Mouse (Mus musculus): ENCODE measurements around the gene Wfikkn1. TPM values are rescaled to one million over a fixed set of nuclear protein-coding genes. Genes with fewer than 3 reads are reported as not detected.

Gene Wfikkn1
- total RNA-seq, 2 experiments from 2014 or later = 0.63 to 1.4 TPM

- DNase-seq (ENCODE audit: extremely low spot score in 1 of 2, low spot score in 2 of 2) = no peak
- intact Hi-C loops (cut with DNase I) = no loop called here
Measured at GRCm38 (mm10) chr17:25830806-25831431, 49.7 kb downstream of the Wfikkn1 start.

GRCm38 (mm10) chr17:25830200-25830753 is 50.4 kb downstream of the Wfikkn1 start:
- DNase-seq (ENCODE audit: extremely low spot score in 1 of 2, low spot score in 2 of 2) = no peak
- intact Hi-C loops (cut with DNase I) = no loop called here

- DNase-seq (ENCODE audit: extremely low spot score in 1 of 2, low spot score in 2 of 2) = peak in 1 of 2 experiments; percentile 26
- intact Hi-C loops (cut with DNase I) = no loop called here
Measured at GRCm38 (mm10) chr17:25829558-25830017, 51.1 kb downstream of the Wfikkn1 start.

GRCm38 (mm10) chr17:25828712-25829557 is 51.7 kb downstream of the Wfikkn1 start, which contains the start of gene Jmjd8:
Gene Jmjd8, plus strand, starts transcription at chr17:25828867.
- peak; percentile 78 to 87 for DNase-seq (ENCODE audit: extremely low spot score in 1 of 2, low spot score in 2 of 2)
- intact Hi-C loops (cut with DNase I) = no loop called here

GRCm38 (mm10) chr17:25828223-25828594 is 52.4 kb downstream of the Wfikkn1 start:
- peak in 1 of 2 experiments; percentile 45 for DNase-seq (ENCODE audit: extremely low spot score in 1 of 2, low spot score in 2 of 2)
- intact Hi-C loops (cut with DNase I) = no loop called here

Small RNAs within 50 kb of the gene (microRNA-seq; reads per million reads assigned to microRNA genes)
- gene Mir3082 = 2.9 reads per million, percentile 2 among the genes with 10 or more reads in this experiment

Other genes starting within 250 kb of the Wfikkn1 start
- gene Gng13, start 163.7 kb downstream of the Wfikkn1 start, total RNA-seq (2021) = 10 to 100 TPM; 86.1 to 88.9 TPM
- gene Chtf18, start 153.4 kb downstream of the Wfikkn1 start, total RNA-seq (2021) = 1 to 10 TPM; 3.0 to 4.8 TPM
- gene Rpusd1, start 153.2 kb downstream of the Wfikkn1 start, total RNA-seq (2021) = 10 to 100 TPM; 31.9 to 32.4 TPM
- gene Mslnl, start 144.8 kb downstream of the Wfikkn1 start, total RNA-seq (2021) = not detected
- gene Msln, start 126.5 kb downstream of the Wfikkn1 start, total RNA-seq (2021) = 1 to 10 TPM; 4.0 to 5.4 TPM
- 10 to 100 TPM; 26.2 to 26.3 TPM for gene Narfl, start 107.1 kb downstream of the Wfikkn1 start, total RNA-seq (2021)
- 100 to 1,000 TPM; 132 to 133 TPM for gene Haghl, start 95.2 kb downstream of the Wfikkn1 start, total RNA-seq (2021)
- under 1 TPM in 1 of 2 experiments, not detected in 1; 0.16 TPM for gene Ccdc78, start 94.3 kb downstream of the Wfikkn1 start, total RNA-seq (2021)
- gene Fam173a, start 88.0 kb downstream of the Wfikkn1 start, total RNA-seq (2021) = 10 to 100 TPM; 74.3 to 74.9 TPM
- gene AC134908.4, start 85.2 kb downstream of the Wfikkn1 start, total RNA-seq (2021) = 1 to 10 TPM; 1.7 to 2.3 TPM
- gene Metrn, start 83.7 kb downstream of the Wfikkn1 start, total RNA-seq (2021) = 10 to 100 TPM; 59.8 to 61.1 TPM
- 100 to 1,000 TPM; 306 to 311 TPM for gene Fbxl16, start 71.8 kb downstream of the Wfikkn1 start, total RNA-seq (2021)
- 10 to 100 TPM; 20.4 to 24.6 TPM for gene Wdr24, start 57.2 kb downstream of the Wfikkn1 start, total RNA-seq (2021)
- 10 to 100 TPM; 59.9 to 61.5 TPM for gene Jmjd8, start 52.0 kb downstream of the Wfikkn1 start, total RNA-seq (2021)
- gene Stub1, start 47.5 kb downstream of the Wfikkn1 start, total RNA-seq (2021) = 100 to 1,000 TPM; 168 to 171 TPM
- gene Rhbdl1, start 43.6 kb downstream of the Wfikkn1 start, total RNA-seq (2021) = 10 to 100 TPM; 84.5 to 94.2 TPM
- gene Gm20683, start 39.1 kb downstream of the Wfikkn1 start, total RNA-seq (2021) = 10 to 100 TPM; 28.7 to 29.9 TPM
- gene Rhot2, start 36.0 kb downstream of the Wfikkn1 start, total RNA-seq (2021) = 10 to 100 TPM; 68.8 to 74.7 TPM
- 10 to 100 TPM; 34.0 to 35.6 TPM for gene Wdr90, start 19.4 kb downstream of the Wfikkn1 start, total RNA-seq (2021)
- gene Mcrip2, start 12.1 kb downstream of the Wfikkn1 start, total RNA-seq (2021) = 10 to 100 TPM; 27.7 to 31.4 TPM
- gene Mettl26, start 5.8 kb downstream of the Wfikkn1 start, total RNA-seq (2021) = 10 to 100 TPM; 34.8 to 36.0 TPM
- 10 to 100 TPM; 46.2 to 53.4 TPM for gene Rab40c, start 38.9 kb upstream of the Wfikkn1 start, total RNA-seq (2021)
- 100 to 1,000 TPM; 123 to 126 TPM for gene Pigq, start 64.1 kb upstream of the Wfikkn1 start, total RNA-seq (2021)
- not detected for gene Nhlrc4, start 64.1 kb upstream of the Wfikkn1 start, total RNA-seq (2021)
- not detected for gene A930017K11Rik, start 71.7 kb upstream of the Wfikkn1 start, total RNA-seq (2021)
- gene Capn15, start 104.9 kb upstream of the Wfikkn1 start, total RNA-seq (2021) = 10 to 100 TPM; 41.5 to 42.5 TPM
- gene Rab11fip3, start 188.7 kb upstream of the Wfikkn1 start, total RNA-seq (2021) = 10 to 100 TPM; 67.5 to 73.8 TPM
- 10 to 100 TPM; 25.2 to 27.2 TPM for gene Decr2, start 209.5 kb upstream of the Wfikkn1 start, total RNA-seq (2021)
- 1 to 10 TPM; 3.0 to 3.9 TPM for gene Nme4, start 214.7 kb upstream of the Wfikkn1 start, total RNA-seq (2021)
- gene Tmem8, start 232.4 kb upstream of the Wfikkn1 start, total RNA-seq (2021) = 1 to 10 TPM; 9.0 to 9.9 TPM
- gene Mrpl28, start 242.6 kb upstream of the Wfikkn1 start, total RNA-seq (2021) = 10 to 100 TPM; 78.1 to 82.1 TPM

Data from left cerebral cortex, postnatal 10 days (tissue).